Mouse (Mus musculus): ENCODE data around the gene Gabrb1.

DNA sequence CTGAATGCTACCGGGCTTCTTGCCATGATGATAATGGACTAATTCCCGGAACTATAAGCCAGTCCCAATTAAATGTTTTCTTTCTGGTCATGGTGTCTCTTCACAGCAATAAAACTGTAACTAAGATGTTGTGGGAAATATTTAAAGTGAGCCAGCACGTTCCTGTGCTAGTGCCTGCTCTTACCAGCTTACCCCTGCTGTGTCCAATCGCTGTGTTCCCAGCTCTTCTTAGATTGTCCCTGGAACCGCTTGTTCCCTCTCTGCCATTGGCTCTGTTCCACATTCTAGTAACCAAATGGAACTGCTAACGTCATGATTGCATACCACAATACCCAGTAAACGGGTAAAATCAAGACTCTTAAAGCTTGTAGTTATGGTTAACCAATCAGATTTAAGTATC, 533.2 kb downstream of the Gabrb1 start:
- TF ChIP-seq EP300 (IDR thresholded peaks at IDR 0.05; ENCODE audit: low read depth) (no peak), CTCF (IDR thresholded peaks at IDR 0.05; ENCODE audit: low read depth) (no peak)
